Mouse (Mus musculus): ENCODE measurements around the gene Piwil1.
"Not testable (repeated sequence)": the region's sequence is repeated elsewhere in the genome, so short reads cannot be mapped to it uniquely, and the experiment has no call there.

The Piwil1 gene

DNA sequence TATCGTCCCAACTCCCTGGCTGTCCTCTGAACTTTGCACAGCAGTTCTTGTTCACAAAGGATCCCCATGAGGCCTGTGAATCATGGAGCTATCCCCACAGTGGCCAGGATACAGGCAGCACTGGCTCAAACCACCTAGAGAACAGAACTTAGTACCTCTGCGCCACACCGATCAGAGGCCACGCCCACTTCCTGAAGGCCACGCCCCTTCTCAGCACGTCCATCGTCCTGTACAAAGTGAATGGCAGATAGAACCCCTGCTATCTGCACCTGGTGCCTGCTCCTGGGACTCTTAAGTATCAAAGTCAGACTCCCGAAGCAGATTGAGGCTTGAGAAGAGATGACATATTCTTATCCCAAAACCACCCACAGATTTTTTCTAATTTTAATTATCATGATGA is 8.3 kb downstream of the Piwil1 start:
- no peak for DNase-seq (ENCODE audit: low spot score in 2 of 2)

DNA sequence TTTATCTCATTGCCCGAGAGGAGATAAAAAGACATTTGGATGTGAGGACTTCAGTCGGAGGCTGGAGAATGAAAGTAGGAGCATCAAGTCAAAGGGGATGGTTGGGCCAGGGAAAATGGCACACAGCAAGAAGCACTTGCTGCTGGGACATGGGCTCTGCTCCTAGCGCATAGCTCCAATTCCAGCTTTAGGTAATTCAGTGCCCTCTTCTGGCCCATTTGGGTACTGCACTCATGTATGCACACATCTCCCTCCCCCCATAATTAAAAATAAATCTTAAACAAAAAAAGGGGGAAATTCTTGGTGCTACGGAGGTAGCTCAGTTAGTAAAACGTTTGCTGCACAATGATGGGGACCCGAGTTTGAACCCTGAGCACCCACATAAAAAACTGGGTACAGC is 9.5 kb downstream of the Piwil1 start:
- peak in 1 of 2 experiments; percentile 40 for DNase-seq (ENCODE audit: low spot score in 2 of 2)

DNA sequence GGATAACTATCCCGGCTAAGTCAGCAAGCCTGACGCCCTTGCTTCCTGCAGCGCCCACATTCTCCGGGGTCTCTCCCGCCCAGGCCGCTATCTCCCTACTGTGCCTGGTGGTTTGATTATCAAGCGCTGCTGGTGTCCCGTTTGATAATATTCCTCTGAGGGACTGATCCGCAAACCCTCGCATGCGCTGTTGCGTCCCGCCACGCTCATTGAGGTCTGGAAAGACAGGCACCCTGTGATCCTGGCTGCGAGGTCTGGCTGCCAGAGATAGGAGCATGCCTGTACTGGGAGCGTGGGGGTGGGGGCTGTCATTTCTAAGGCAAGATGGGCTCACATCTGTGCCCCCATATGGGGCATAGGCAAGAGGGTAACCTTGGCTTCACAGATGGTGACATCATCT is 12.8 kb downstream of the Piwil1 start:
- no peak for DNase-seq (ENCODE audit: low spot score in 2 of 2)

DNA sequence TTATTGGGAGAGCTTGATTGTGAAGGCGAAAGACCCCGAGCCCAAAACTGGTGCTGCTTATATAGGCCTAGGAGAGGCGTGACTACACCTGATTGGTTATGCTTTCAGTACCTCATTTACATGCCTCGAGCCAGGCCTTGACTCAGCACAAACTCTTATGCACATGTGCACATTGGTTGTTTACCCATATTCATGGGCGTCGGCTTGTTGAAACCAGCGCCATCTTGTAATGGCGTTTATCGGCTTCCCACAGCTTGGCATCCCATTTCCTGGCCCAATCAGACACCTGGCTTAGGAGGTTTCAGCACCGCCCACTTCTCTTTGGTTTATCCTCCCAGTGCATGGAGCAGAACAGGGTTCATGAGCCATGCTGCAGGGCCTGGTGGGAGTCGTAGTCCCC is 18.1 kb downstream of the Piwil1 start:
- DNase-seq (ENCODE audit: low spot score in 2 of 2): not testable (repeated sequence)

DNA sequence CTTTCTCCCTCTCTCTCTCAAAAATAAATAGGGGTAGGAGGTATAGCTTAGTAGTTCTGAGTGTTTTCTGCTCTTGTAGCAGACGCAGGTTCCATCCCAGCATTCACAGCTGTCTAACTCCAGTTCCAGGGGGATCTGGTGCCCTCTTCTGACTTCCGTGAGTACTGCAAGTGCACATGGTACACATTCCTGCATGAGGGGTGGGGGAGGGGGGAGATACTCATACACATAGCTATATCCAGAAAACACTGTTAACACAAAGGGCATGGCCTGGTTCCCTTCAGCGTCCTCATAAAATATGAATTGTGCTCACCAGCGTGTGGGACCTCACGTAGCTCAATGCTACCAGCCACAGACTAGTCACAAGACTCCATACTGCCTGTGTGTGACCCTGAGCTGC is 27.0 kb downstream of the Piwil1 start:
- DNase-seq (ENCODE audit: low spot score in 2 of 2): peak in 1 of 2 experiments; percentile 22

DNA sequence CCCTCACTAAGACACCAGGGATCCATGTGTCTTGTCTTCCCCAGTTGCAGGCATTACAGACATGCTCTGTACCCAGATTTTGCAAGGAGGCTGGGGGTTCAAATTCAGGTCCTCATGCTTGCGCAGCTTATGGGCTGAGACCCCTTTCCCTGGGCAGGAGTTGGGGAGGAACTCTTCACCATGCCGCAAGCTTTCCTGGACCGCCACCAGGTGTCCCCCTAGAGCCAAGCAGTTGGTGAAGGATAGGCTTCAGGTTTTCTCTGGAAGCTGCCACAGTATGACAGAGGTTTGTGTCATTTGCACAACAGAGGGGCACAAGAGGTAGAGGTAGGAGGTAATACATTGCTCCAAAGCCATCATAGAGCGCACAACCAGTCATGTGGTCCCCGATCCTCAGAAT is 28.3 kb downstream of the Piwil1 start:
- peak; percentile 49 to 62 for DNase-seq (ENCODE audit: low spot score in 2 of 2)

DNA sequence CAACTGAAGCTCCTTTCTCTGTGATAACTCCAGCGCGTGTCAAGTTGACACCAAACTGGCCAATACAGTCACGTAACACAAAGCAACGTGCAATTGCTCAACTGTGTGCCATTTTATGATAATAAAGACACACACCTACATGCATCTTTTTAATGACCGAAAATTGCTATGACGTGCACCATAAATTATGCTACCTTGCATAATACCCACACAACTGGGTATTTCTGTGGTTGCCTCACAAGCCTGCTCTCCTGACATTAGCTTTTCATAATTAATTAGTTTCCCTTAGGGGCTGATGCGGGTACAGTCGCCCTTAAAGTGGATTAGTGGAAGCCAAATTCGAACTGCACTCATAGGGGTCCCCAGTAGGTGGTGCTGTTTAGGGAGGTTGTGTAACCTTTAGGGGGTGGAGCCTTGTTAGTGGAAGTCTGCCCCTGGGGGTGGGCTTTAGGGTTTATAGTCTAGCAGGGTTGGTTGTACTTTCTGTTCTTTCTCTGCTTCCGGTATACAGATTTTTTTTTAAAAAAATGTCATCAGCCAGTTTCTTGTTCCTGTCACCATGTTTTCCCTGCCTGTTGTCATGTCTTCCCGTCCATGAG is 30.2 kb downstream of the Piwil1 start:
- peak in 1 of 2 experiments; percentile 17 for DNase-seq (ENCODE audit: low spot score in 2 of 2)

DNA sequence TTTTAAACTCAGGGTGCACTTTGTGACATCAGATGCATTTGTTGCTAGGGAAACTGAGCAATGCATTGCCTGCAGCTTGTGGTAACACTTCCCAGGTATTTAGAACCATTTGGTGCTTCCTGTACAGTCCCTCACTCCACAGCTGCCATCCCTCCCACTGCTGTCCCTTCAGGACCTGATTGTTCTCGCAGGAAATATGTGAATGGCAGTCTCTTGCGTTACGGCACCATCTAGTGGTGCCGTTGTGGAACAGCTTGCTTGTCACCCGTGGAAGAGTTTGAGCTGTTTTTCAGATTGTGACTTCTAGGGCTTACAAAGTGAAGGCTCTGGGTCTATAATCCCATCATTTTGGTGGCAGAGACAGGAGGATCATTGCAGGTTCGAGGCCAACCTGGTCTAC is 31.6 kb downstream of the Piwil1 start:
- DNase-seq (ENCODE audit: low spot score in 2 of 2): peak in 1 of 2 experiments; percentile 57

DNA sequence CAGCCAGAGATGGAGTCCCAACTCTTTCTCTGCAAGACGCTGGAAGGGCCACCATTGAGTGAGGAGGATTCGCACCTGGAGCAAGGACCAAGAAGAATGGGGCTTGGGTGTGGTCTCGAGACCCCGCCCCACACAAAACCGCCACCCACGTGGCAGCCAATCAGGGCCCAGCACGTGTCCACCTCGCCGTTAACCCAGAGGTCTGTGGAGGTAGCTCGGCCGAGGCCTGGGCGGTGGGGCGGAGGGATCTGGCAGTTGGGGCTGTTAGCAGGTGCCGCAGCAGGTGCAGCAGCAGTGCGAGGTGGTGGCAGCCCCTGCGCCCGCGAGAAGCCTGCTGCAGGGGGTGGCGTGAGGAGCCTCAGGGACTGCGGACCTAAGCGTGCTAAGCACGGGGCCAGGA is 33.6 kb downstream of the Piwil1 start:
- no peak for DNase-seq (ENCODE audit: low spot score in 2 of 2)

DNA sequence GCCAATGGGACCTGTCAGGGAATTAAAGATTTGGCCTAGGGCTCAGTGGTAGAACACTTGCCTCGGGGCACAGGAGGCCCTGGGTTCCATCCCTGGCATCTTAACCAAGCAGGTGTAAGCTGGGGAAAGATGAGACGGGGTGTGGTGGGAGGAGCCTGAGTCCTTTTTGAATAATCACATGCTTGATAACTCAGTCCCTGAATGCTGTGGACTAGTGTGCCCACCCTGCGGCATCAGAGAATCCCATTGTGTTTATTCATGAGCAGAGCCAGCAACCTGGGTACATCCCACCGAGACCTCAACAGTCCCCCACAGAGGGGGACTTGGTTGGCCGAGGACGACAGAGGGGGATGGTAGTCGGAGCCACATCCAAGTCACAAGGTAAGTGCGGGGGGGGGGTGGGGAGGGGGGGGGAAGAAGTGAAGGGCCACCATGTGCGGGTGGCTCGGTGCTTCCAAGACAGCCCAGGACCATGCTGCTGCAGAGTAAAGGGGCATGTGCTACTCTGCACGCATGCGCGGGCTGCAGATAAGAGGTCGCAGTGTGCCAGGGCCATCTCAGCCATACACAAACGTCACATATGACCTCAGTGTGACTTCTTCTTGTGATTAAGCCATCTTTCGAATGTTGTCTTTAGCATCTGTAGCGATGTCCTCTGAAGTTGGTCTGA is 37.0 kb downstream of the Piwil1 start:
- no peak for DNase-seq (ENCODE audit: low spot score in 2 of 2)

DNA sequence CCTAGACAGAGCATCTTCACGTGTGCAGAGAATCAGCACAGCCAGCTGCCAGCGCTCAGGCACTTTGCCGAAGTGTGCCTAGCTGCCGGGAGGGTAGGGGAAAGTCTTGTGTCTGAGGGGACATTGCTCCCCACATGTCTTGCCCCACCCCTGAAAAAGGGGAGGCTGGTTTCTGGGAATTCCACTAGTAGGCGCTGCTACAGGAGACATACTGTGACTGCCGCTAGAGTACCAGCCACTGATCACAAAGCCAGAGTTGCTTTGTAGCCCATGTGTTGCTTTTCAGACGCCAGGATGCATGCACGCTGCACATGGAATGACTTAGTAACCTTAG is 37.5 kb downstream of the Piwil1 start:
- no peak for DNase-seq (ENCODE audit: low spot score in 2 of 2)

DNA sequence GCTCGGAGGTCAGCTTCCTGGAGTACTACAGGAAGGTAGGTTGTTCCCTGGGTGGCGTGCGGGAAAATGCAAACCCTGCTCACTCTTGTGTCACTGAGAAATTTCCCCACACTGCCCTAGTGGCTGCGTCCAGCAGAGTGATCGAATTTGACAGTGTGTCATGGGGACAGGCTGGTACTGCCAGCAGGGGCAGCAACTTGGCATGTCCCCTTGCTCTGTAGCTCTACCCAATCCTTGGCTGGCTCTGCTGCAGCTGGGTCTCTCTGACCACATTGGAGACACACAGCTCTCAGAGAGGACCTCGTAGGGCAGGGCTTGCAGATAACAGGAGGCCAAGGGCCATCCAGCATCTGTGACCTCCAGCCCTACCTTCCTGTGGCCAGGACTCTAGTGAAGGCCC is 42.0 kb downstream of the Piwil1 start:
- DNase-seq (ENCODE audit: low spot score in 2 of 2): peak in 1 of 2 experiments; percentile 15

DNA sequence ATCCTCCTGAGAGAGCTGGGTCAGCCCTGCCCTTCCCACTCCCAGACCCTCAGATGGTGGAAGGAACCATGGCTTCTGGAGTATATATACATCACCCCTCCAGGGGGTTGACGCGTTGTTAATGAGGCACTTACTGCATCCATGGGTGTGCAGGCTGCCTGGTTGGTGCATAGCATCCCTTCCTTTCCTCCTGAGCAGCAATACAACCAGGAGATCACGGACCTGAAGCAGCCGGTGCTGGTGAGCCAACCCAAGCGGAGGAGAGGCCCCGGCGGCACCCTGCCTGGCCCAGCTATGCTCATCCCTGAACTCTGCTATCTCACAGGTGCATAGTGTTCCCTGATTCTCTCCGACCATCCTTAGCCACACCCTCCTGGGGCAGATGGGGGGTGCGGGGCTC is 42.9 kb downstream of the Piwil1 start:
- DNase-seq (ENCODE audit: low spot score in 2 of 2): peak in 1 of 2 experiments; percentile 15

DNA sequence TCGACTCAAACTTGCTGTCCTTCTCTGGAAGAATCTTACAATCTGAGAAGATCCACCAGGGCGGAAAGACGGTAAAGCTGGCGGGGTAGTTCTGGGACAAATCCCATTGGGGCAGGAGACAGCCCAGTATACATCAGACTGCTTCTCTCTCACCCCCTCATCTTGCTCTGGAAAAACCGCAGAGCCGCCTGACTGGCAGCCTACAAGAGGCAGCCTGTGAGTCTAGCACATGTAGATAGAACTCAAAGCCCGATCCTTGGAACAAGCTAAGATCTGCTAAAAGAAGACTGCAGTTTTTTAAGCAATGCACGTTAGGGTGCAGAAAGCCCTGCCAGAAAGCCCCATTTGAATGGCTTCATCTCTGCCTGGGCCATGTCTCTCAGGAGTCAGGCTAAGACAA is 43.9 kb downstream of the Piwil1 start:
- no peak for DNase-seq (ENCODE audit: low spot score in 2 of 2)

DNA sequence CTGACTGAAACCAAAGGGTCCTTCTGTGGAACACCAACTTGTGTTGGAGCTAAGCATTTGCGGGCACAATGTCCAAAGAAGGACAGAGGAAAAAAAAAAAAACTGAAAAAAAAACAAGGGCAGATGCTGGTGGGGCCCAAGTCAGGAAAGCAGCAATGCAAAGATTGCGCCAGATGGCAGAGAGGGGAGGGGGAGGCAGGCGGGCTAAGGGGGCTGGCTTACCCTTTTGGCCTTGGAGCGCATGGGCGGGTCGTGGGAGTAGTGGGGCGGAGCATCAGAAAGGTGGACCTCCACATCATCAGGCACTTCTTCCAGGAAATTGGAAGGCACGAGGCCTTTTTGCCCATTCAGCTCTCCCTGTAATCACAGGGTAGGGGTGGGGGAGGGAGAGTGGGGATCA is 58.8 kb downstream of the Piwil1 start:
- no peak for DNase-seq (ENCODE audit: low spot score in 2 of 2)

DNA sequence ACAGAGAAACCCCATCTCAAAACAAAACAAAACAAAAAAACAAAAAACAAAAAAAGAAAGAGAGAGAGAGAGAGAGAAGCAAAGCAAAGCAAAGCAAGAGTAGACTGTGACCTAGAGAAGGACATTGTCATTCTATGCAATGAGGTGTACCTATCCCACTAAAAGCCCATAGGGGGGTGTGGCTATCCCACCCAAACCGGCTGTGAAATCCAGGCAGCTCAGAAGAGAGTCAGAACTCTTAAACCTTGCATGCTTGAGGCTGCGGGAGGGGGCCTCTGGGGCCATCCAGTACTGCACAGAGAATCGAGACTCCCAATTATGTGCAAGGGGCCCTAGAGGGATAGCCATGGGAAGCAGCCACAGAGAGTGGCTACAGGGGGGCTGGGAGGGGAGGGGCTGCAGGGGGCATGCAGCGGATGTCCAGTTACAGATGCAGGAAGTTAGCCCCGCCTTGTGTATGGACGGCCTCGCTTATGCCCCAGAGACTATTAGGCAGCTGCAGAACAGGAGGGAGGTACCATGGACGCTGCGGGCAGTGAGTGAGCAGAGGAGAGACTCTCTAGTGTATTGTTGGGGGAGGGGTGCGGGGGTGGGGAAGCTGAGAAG is 66.8 kb downstream of the Piwil1 start:
- DNase-seq (ENCODE audit: low spot score in 2 of 2): no peak

DNA sequence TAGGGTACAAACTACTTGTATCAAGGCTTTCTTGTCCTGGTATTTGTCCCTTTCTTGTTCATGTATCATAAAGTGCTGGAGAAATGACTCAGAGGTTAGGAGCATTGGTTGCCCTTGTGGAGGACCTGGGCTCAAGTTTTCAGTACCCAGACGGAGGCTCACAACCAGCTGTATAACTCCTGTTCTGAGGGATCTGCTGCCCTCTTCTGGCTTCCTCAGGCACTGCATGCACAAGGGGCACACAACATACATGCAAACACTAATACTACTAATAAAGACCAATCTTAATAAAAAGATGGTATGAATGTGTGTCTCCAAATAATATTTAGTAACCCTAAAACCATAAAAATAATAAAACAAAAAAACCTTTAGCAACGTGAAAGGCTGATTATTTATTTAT is 74.1 kb downstream of the Piwil1 start:
- DNase-seq (ENCODE audit: low spot score in 2 of 2): no peak

DNA sequence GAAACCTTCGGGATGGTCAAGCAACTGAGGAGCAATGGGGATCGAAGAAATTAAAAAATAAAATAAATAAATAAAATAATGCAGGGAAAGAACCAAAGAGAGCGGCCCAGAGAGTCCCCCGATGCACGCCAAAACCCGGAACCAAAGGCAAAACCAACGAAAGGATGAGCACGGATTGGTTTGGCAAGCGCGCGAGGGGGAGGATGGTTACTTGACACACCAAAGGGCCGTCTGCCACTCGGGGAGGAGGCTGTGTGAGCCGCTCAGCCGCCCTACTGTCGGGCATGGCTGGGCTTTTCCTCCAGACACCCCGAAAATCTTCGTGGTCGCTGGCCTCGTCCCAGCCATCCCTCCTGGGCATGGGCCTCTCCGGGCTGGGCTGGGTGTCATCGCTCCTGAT is 79.3 kb downstream of the Piwil1 start:
- no peak for DNase-seq (ENCODE audit: low spot score in 2 of 2)

DNA sequence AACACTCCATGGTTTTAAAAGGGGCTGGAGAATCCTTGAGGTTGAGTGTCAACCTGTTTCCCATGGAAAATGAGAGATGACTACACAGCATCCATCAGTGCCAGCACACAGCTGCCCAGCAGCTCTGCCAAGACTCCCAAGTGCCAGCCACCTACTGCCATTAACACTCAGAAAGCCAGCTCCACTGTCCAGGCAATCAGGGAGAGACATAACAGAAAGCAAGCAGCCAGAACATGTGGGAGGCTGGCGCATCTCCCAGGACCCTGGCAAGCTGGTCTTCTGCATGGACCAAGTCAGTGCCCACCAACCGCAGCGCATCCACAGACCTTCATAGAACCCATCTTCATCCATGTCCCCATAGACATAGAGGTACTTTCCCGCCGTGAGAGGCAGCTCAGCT is 98.3 kb downstream of the Piwil1 start:
- peak in 1 of 2 experiments; percentile 70 for DNase-seq (ENCODE audit: low spot score in 2 of 2)
